Mouse (Mus musculus) forebrain, postnatal 0 days (tissue): ENCODE data around the gene Lipe. TPM values are rescaled to one million over a fixed set of nuclear protein-coding genes. Genes with fewer than 3 reads are reported as not detected.
"Not testable (repeated sequence)": the region's sequence is repeated elsewhere in the genome, so short reads cannot be mapped to it uniquely, and the experiment has no call there.

ENCODE experiments used
- ATAC-seq: fragments of 200-750 bp; cut with Nextera tagmentation; 2 replicates; pipeline ENCODE4 v1.8.0; 2017; ENCODE audit warnings: mild to moderate bottlenecking, moderate library complexity
- DNase-seq: peaks from one replicate; pipeline ENCODE4 v3.0.0-alpha.2; 2015
- H3K27ac ChIP-seq: fragments of 300-500 bp; sonication (generic); 2 replicates; pipeline ENCODE4 v1.5.1; 2014; ENCODE audit warnings: low read depth, mild to moderate bottlenecking, antibody characterized with exemption, low read length, moderate library complexity, mixed read lengths
- H3K27me3 ChIP-seq: fragments of 300-500 bp; sonication (generic); 2 replicates; pipeline ENCODE4 v1.6.1; 2014; ENCODE audit warnings: mild to moderate bottlenecking, low read length, mixed read lengths; ENCODE audit not compliant: insufficient read depth
- H3K36me3 ChIP-seq: fragments of 300-500 bp; sonication (generic); 2 replicates; pipeline ENCODE4 v1.6.1; 2014; ENCODE audit warnings: mild to moderate bottlenecking, moderate library complexity; ENCODE audit not compliant: insufficient read depth
- H3K4me1 ChIP-seq: fragments of 300-500 bp; sonication (generic); 2 replicates; pipeline ENCODE4 v1.6.1; 2014; ENCODE audit warnings: antibody characterized with exemption; ENCODE audit not compliant: insufficient read depth
- H3K4me2 ChIP-seq: fragments of 300-500 bp; sonication (generic); 2 replicates; pipeline ENCODE4 v1.6.1; 2014; ENCODE audit warnings: low read depth, mild to moderate bottlenecking, moderate library complexity
- H3K4me3 ChIP-seq: fragments of 300-500 bp; sonication (generic); 2 replicates; pipeline ENCODE4 v1.5.1; 2014; ENCODE audit warnings: low read depth, low read length, mixed read lengths
- H3K9ac ChIP-seq: fragments of 300-500 bp; sonication (generic); 2 replicates; pipeline ENCODE4 v1.6.1; 2014; ENCODE audit warnings: mild to moderate bottlenecking
- H3K9me3 ChIP-seq: fragments of 300-500 bp; sonication (generic); 2 replicates; pipeline ENCODE4 v1.6.1; 2016; ENCODE audit warnings: low read length
- CTCF ChIP-seq: sonication (generic); IDR thresholded peaks from 2 replicates; pipeline ENCODE4 v1.5.1; 2016; ENCODE audit warnings: antibody characterized with exemption, control low read depth, low read depth
- WGBS: fragments of 180-500 bp; shearing (Covaris S2); extraction: QIAGEN DNeasy Blood & Tissue Kit; methylation state at CpG from one replicate; pipeline ENCODE4 v1.1.7; 2014; 5-methylcytosine and 5-hydroxymethylcytosine counted together
- polyA plus RNA-seq: library from polyadenylated mRNA; unstranded; fragments of >200 nt; fragmentation: Nextera tagmentation; extraction: Ambion mirVana; gene quantifications from 2 replicates; pipeline ENCODE4 v1.2.1, GENCODE M21; 2015
- total RNA-seq: library from RNA; depleted of rRNA; stranded (reverse); fragments of >200 nt; gene quantifications from 2 replicates; pipeline ENCODE4 v1.2.3, GENCODE M21; 2014

Lipe gene
- total and polyA plus RNA-seq, 2 experiments from 2014 or later = 8.0 to 14.8 TPM

DNA sequence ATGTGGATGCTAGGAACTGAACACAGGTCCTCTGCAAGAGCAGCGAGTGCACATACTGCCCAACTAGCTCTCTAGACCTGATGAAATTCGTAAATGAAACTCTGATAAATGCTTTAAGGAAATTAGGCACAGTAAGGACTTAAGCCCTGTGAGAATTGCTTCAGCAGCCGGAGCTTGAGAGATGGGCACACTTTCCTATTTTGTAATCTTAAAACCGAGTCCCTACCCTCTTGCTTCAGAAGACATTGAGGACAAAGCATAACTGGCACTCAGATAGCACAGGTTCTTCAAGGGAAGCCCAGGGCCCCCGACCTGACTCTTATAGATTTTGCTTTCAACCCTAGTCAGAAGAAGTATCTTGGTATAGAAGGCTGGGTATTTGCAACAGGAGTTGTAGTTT lies 28.6 kb upstream of the Lipe start:
- Histone ChIP-seq H3K27me3 (no peaks in the 10 kb centered on the region), H3K9me3 (no peaks in the 10 kb centered on the region), H3K9ac (no peak overlapping the region), H3K4me2 (no peak overlapping the region), H3K36me3 (no peaks in the 10 kb centered on the region), H3K4me3 (no peak overlapping the region), H3K4me1 (no peaks in the 10 kb centered on the region), H3K27ac (no peak overlapping the region)
- 75% methylated on average over 5 of the region's 5 CpGs for WGBS
- ATAC-seq (no peak), DNase-seq (no peak)
- no peak for TF ChIP-seq CTCF

DNA sequence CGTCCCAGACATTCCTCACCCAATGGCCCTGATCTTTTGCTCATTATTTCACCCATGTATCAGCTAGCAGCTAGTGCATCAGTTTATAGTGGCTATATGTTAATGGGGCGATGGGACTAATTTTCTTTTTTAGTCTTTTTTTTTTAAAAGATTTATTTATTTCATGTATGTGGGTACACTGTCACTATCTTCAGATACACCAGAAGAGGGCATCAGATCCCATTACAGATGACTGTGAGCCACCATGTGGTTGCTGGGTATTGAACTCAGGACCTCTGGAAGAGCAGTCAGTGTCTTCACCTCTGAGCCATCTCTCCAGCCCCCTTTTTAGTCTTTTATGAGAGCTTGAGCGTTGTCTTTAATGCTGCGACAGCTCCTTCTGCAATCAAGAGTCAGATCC lies 27.9 kb upstream of the Lipe start:
- not testable (repeated sequence) for H3K9ac ChIP-seq, DNase-seq, H3K9me3 ChIP-seq, H3K4me1 ChIP-seq, ATAC-seq, H3K36me3 ChIP-seq, H3K27me3 ChIP-seq, H3K4me2 ChIP-seq, H3K27ac ChIP-seq, H3K4me3 ChIP-seq
- 93% methylated on average over 4 of the region's 4 CpGs for WGBS

DNA sequence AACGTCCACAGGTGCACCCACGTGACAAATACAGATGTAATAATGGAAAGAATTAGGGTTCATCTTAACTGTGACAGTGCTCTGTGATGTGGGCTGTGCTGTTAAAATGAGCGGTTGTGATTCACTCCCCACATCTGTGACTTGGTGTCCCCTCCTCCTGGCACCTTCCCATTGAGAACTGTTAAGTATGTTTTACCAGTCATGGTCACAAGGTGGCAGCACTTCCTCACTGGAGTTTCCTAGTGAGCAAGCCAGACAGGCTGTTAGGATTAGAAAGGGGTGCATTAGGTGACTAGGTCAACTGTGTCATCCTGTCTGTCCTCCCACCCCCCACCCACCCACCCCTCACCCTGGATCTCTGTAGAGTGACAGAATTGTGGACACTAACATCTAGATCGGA lies 25.9 kb upstream of the Lipe start:
- H3K4me3 ChIP-seq = no peak overlapping the region
- TF ChIP-seq CTCF = peak; percentile 90
- H3K4me2 ChIP-seq = no peak overlapping the region
- H3K4me1 ChIP-seq = no peaks in the 10 kb centered on the region
- H3K27me3 ChIP-seq = no peaks in the 10 kb centered on the region
- H3K36me3 ChIP-seq = no peaks in the 10 kb centered on the region
- no peak overlapping the region for H3K27ac ChIP-seq
- ATAC-seq (peak; percentile 63), DNase-seq (peak; percentile 92)
- no peak overlapping the region for H3K9ac ChIP-seq
- no peaks in the 10 kb centered on the region for H3K9me3 ChIP-seq
- 34% methylated on average over 4 of the region's 4 CpGs for WGBS

DNA sequence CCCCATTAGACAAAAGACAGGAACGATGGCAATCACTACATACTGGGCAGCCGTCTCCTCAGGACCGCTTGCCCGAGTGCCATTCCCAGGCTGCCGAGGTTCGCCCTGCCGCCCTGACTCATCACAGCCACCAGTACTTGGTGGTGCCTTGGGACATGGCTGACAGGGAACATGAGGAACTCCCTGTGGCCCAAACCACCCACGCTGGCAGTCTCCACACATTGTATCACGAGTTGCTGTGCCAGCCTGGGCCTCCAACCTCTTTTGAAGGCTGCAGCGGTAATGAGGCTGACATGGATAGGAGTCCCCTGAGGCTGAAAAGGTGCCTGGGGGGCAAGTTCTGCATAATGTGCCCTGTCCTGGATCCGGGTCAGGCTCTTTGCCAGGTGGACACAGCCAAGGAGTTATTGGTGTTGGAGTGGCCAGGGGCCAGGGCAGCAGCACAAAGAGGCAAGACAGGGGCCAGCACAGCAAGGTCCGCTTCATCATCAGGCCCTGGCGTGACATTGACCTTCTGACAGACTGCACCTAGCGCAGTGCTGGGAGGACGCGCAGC lies 23.9 kb upstream of the Lipe start:
- Histone ChIP-seq H3K36me3 (no peaks in the 10 kb centered on the region), H3K9me3 (no peaks in the 10 kb centered on the region), H3K27me3 (no peaks in the 10 kb centered on the region), H3K9ac (no peak overlapping the region), H3K27ac (no peak overlapping the region), H3K4me3 (no peak overlapping the region), H3K4me2 (no peak overlapping the region), H3K4me1 (no peaks in the 10 kb centered on the region)
- ATAC-seq = peak; percentile 45; the same call in 1 of the 2 replicates
- TF ChIP-seq CTCF = no peak
- DNase-seq = no peak
- 65% methylated on average over 16 of the region's 16 CpGs for WGBS

DNA sequence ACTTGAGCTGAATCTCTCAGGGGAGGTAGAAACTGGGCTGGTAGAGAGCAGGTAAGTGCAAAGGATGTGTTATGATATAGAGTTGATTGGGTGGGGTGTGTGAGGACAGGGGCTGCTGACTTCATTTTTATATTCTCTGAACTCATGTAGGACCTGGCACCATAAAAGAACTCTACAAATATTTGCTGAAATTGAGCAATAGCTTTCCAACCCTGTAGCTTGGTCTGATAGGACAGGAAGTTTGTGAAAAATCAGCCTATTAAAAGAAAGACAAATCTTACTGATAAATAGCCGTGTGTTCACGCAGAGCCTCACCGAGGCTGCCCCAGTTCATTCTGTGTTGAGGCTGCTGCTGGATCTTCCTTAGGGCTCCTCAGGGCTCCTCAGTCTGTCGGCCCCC lies 21.4 kb upstream of the Lipe start:
- 92% methylated on average over 4 of the region's 4 CpGs for WGBS

DNA sequence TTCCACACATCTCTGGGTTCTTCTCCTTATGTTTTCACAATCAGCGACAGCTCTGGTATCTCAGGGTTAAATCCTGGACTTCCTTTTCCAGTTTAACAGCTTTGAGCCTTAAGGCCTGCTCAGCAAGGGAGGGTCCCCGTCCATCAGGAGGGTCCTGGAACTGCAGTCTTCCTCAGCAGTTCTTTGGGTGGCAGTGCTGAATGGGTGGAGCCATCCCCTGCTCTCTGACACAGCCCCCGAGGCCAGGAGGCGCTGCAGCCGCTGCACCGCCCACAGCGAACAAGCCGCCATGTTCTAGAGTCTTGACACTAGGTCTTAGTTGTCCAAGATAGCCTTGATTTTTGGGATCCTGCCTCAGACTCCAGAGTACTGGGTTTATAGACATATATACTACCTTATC lies 21.0 kb upstream of the Lipe start:
- H3K27me3 ChIP-seq = no peaks in the 10 kb centered on the region
- H3K27ac ChIP-seq = no peak overlapping the region
- no peaks in the 10 kb centered on the region for H3K4me1 ChIP-seq
- H3K36me3 ChIP-seq = no peaks in the 10 kb centered on the region; the same call in 1 of the 2 replicates
- H3K4me3 ChIP-seq = no peak overlapping the region
- DNase-seq = no peak
- ATAC-seq = no peak
- TF ChIP-seq CTCF = no peak
- no peak overlapping the region for H3K9ac ChIP-seq
- no peaks in the 10 kb centered on the region for H3K9me3 ChIP-seq
- H3K4me2 ChIP-seq = no peak overlapping the region
- 82% methylated on average over 8 of the region's 8 CpGs for WGBS

More for the DNA sequence above, 21.4 kb upstream of the Lipe start:
- Histone ChIP-seq H3K4me1 (no peaks in the 10 kb centered on the region), H3K4me3 (no peak overlapping the region), H3K9me3 (no peaks in the 10 kb centered on the region), H3K27ac (no peak overlapping the region), H3K9ac (no peak overlapping the region), H3K27me3 (no peaks in the 10 kb centered on the region), H3K36me3 (no peaks in the 10 kb centered on the region; the same call in 1 of the 2 replicates), H3K4me2 (no peak overlapping the region)
- no peak for ATAC-seq
- no peak for TF ChIP-seq CTCF
- no peak for DNase-seq

DNA sequence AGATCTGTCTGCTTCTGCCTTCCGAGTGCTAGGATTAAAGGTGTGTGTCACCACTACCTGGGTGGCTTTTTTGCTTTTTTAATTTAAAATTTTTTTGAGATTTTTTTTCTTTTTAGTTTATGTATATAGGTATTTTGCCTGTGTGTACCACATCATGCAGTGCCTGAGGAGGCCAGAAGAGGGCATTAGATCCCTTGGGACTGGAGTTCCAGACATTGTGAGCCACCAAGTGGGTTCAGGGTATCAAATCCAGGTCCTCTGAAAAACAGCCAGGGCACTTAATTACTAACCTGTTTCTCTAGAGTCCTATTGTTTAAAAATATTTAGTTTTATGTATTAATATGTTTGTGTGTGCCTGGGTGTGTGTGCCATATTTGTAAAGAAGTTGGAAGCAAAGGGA lies 19.1 kb upstream of the Lipe start:
- no peak overlapping the region for H3K9ac ChIP-seq
- H3K27me3 ChIP-seq = no peaks in the 10 kb centered on the region
- H3K4me1 ChIP-seq = no peaks in the 10 kb centered on the region
- no peak overlapping the region for H3K4me3 ChIP-seq
- peak; percentile 55 for TF ChIP-seq CTCF
- H3K27ac ChIP-seq = no peak overlapping the region
- H3K9me3 ChIP-seq = no peaks in the 10 kb centered on the region
- ATAC-seq (no peak), DNase-seq (no peak)
- 79% methylated on average over 1 of the region's 1 CpGs for WGBS
- H3K36me3 ChIP-seq = no peaks in the 10 kb centered on the region; the same call in 1 of the 2 replicates
- H3K4me2 ChIP-seq = no peak overlapping the region
